Mouse (Mus musculus) limb, embryonic 13.5 days (tissue): Measurements from ENCODE around the gene Acot6. TPM values are rescaled to one million over a fixed set of nuclear protein-coding genes. Genes with fewer than 3 reads are reported as not detected.

ENCODE experiments used
- ATAC-seq: fragments of 200-750 bp; cut with Nextera tagmentation; 2 replicates; pipeline ENCODE4 v1.8.0; 2017; ENCODE audit warnings: low read depth, moderate number of reproducible peaks, moderate TSS enrichment; ENCODE audit not compliant: low FRiP score
- H3K27ac ChIP-seq: fragments of 300-500 bp; sonication (generic); 2 replicates; pipeline ENCODE4 v1.5.1; 2015; ENCODE audit warnings: inconsistent platforms, mild to moderate bottlenecking, moderate library complexity
- H3K27me3 ChIP-seq: fragments of 300-500 bp; sonication (generic); 2 replicates; pipeline ENCODE4 v1.6.1; 2015; ENCODE audit warnings: mild to moderate bottlenecking, inconsistent platforms
- H3K36me3 ChIP-seq: fragments of 300-500 bp; sonication (generic); 2 replicates; pipeline ENCODE4 v1.6.1; 2015; ENCODE audit warnings: inconsistent platforms, mild to moderate bottlenecking, moderate library complexity
- H3K4me1 ChIP-seq: fragments of 300-500 bp; sonication (generic); 2 replicates; pipeline ENCODE4 v1.6.1; 2015; ENCODE audit warnings: inconsistent platforms
- H3K4me2 ChIP-seq: fragments of 300-500 bp; sonication (generic); replicated peaks from 2 replicates; pipeline ENCODE4 v1.6.1; 2015; ENCODE audit warnings: inconsistent platforms, mild to moderate bottlenecking, moderate library complexity
- H3K4me3 ChIP-seq: fragments of 300-500 bp; sonication (generic); 2 replicates; pipeline ENCODE4 v1.5.1; 2015; ENCODE audit warnings: moderate library complexity, mild to moderate bottlenecking, inconsistent platforms
- H3K9ac ChIP-seq: fragments of 300-500 bp; sonication (generic); 2 replicates; pipeline ENCODE4 v1.6.1; 2015; ENCODE audit warnings: mild to moderate bottlenecking, inconsistent platforms
- H3K9me3 ChIP-seq: fragments of 300-500 bp; sonication (generic); 2 replicates; pipeline ENCODE4 v1.6.1; 2016; ENCODE audit warnings: inconsistent platforms
- WGBS: fragments of 180-500 bp; shearing (Covaris S2); methylation state at CpG from one replicate; pipeline ENCODE4 v1.1.7; 2015; 5-methylcytosine and 5-hydroxymethylcytosine counted together
- polyA plus RNA-seq: library from polyadenylated mRNA; unstranded; fragments of >200 nt; fragmentation: Nextera tagmentation; extraction: Ambion mirVana; gene quantifications from 2 replicates; pipeline ENCODE4 v1.2.1, GENCODE M21; 2015

The Acot6 gene
- polyA plus RNA-seq, 1 experiment from 2014 or later: 1.1 TPM

- Histone ChIP-seq H3K4me2 (no peak overlapping the region), H3K27ac (no peak overlapping the region), H3K9ac (no peak overlapping the region), H3K27me3 (no peaks in the 10 kb centered on the region), H3K4me1 (no peaks in the 10 kb centered on the region), H3K9me3 (no peaks in the 10 kb centered on the region), H3K4me3 (no peak overlapping the region), H3K36me3 (no peaks in the 10 kb centered on the region; the same call in 1 of the 2 replicates)
- no peak for ATAC-seq
- 82% methylated on average over 1 of the region's 1 CpGs for WGBS
Observed at GRCm38 (mm10) chr12:84107692-84108091, 7.2 kb downstream of the Acot6 start.

GRCm38 (mm10) chr12:84109924-84110323, 9.5 kb downstream of the Acot6 start:
- H3K27me3 ChIP-seq: no peaks in the 10 kb centered on the region
- no peak overlapping the region for H3K27ac ChIP-seq
- no peak for ATAC-seq
- no peak overlapping the region for H3K4me2 ChIP-seq
- H3K36me3 ChIP-seq: no peaks in the 10 kb centered on the region; the same call in 1 of the 2 replicates
- 69% methylated on average over 1 of the region's 1 CpGs for WGBS
- H3K9ac ChIP-seq: no peak overlapping the region
- no peaks in the 10 kb centered on the region for H3K9me3 ChIP-seq
- H3K4me3 ChIP-seq: no peak overlapping the region
- peaks cover 5% of the 10 kb centered on the region for H3K4me1 ChIP-seq

- Histone ChIP-seq H3K9me3 (no peaks in the 10 kb centered on the region), H3K36me3 (no peaks in the 10 kb centered on the region; the same call in 1 of the 2 replicates), H3K4me1 (peaks cover 9% of the 10 kb centered on the region), H3K27ac (no peak overlapping the region), H3K27me3 (no peaks in the 10 kb centered on the region), H3K4me2 (no peak overlapping the region), H3K4me3 (no peak overlapping the region), H3K9ac (no peak overlapping the region)
- WGBS: 97% methylated on average over 4 of the region's 4 CpGs
- no peak for ATAC-seq
Observed at GRCm38 (mm10) chr12:84110814-84111213, 10.4 kb downstream of the Acot6 start.

GRCm38 (mm10) chr12:84113676-84114075, 13.2 kb downstream of the Acot6 start:
- Histone ChIP-seq H3K27ac (no peak overlapping the region), H3K27me3 (no peaks in the 10 kb centered on the region), H3K9me3 (no peaks in the 10 kb centered on the region), H3K9ac (no peak overlapping the region), H3K36me3 (no peaks in the 10 kb centered on the region; the same call in 1 of the 2 replicates), H3K4me3 (peak overlapping the region; percentile 79), H3K4me2 (peak overlapping the region; percentile 82), H3K4me1 (peaks cover 9% of the 10 kb centered on the region)
- no peak for ATAC-seq
- 49% methylated on average over 6 of the region's 6 CpGs for WGBS

GRCm38 (mm10) chr12:84114153-84114994, 13.9 kb downstream of the Acot6 start, which contains the start of gene Dnal1:
Dnal1 (plus strand) TSS chr12:84114366.
- Histone ChIP-seq H3K27me3 (no peaks in the 10 kb centered on the region), H3K9me3 (no peaks in the 10 kb centered on the region), H3K4me3 (peak within 1 kb of the TSS; percentile 79), H3K9ac (peak within 1 kb of the TSS; percentile 76), H3K36me3 (no peaks in the 10 kb centered on the region), H3K4me2 (peak within 1 kb of the TSS; percentile 82), H3K4me1 (peaks cover 9% of the 10 kb centered on the region), H3K27ac (0 out of 2 replicates have a peak within 1 kb of the TSS, but pooled peaks have one; percentile 28)
- 3% methylated on average over 29 of the region's 35 CpGs for WGBS
- ATAC-seq: peak; percentile 98

GRCm38 (mm10) chr12:84119584-84119983, 19.1 kb downstream of the Acot6 start:
- Histone ChIP-seq H3K9ac (no peak overlapping the region), H3K4me2 (no peak overlapping the region), H3K27ac (no peak overlapping the region), H3K4me1 (peaks cover 8% of the 10 kb centered on the region), H3K27me3 (no peaks in the 10 kb centered on the region), H3K9me3 (no peaks in the 10 kb centered on the region), H3K36me3 (peaks cover 3% of the 10 kb centered on the region; the same call in 1 of the 2 replicates), H3K4me3 (no peak overlapping the region)
- WGBS: 95% methylated on average over 5 of the region's 5 CpGs
- no peak for ATAC-seq

- 83% methylated on average over 12 of the region's 12 CpGs for WGBS
- no peak for ATAC-seq
- no peak overlapping the region for H3K9ac ChIP-seq
- peaks cover 42% of the 10 kb centered on the region for H3K36me3 ChIP-seq
- H3K27me3 ChIP-seq: no peaks in the 10 kb centered on the region
- H3K27ac ChIP-seq: no peak overlapping the region
- H3K4me3 ChIP-seq: no peak overlapping the region
- no peaks in the 10 kb centered on the region for H3K4me1 ChIP-seq
- no peaks in the 10 kb centered on the region for H3K9me3 ChIP-seq
- no peak overlapping the region for H3K4me2 ChIP-seq
Observed at GRCm38 (mm10) chr12:84125892-84126291, 25.4 kb downstream of the Acot6 start.

- 82% methylated on average over 2 of the region's 2 CpGs for WGBS
- ATAC-seq: no peak
Observed at GRCm38 (mm10) chr12:84126899-84127298, 26.4 kb downstream of the Acot6 start.

GRCm38 (mm10) chr12:84128576-84128975, 28.1 kb downstream of the Acot6 start:
- 88% methylated on average over 6 of the region's 6 CpGs for WGBS
- Histone ChIP-seq H3K36me3 (peaks cover 50% of the 10 kb centered on the region), H3K9ac (no peak overlapping the region), H3K9me3 (no peaks in the 10 kb centered on the region), H3K4me3 (no peak overlapping the region), H3K27me3 (no peaks in the 10 kb centered on the region), H3K27ac (no peak overlapping the region), H3K4me1 (no peaks in the 10 kb centered on the region), H3K4me2 (no peak overlapping the region)
- ATAC-seq: no peak

More at GRCm38 (mm10) chr12:84126899-84127298, 26.4 kb downstream of the Acot6 start:
- no peak overlapping the region for H3K27ac ChIP-seq
- no peak overlapping the region for H3K4me3 ChIP-seq
- no peaks in the 10 kb centered on the region for H3K9me3 ChIP-seq
- H3K36me3 ChIP-seq: peaks cover 47% of the 10 kb centered on the region
- H3K9ac ChIP-seq: no peak overlapping the region
- H3K4me2 ChIP-seq: no peak overlapping the region
- no peaks in the 10 kb centered on the region for H3K27me3 ChIP-seq
- no peaks in the 10 kb centered on the region for H3K4me1 ChIP-seq

GRCm38 (mm10) chr12:84129931-84130330, 29.5 kb downstream of the Acot6 start:
- no peaks in the 10 kb centered on the region for H3K4me1 ChIP-seq
- H3K36me3 ChIP-seq: peaks cover 48% of the 10 kb centered on the region
- no peak overlapping the region for H3K4me3 ChIP-seq
- H3K4me2 ChIP-seq: no peak overlapping the region
- 92% methylated on average over 8 of the region's 8 CpGs for WGBS
- H3K27me3 ChIP-seq: no peaks in the 10 kb centered on the region
- H3K9me3 ChIP-seq: no peaks in the 10 kb centered on the region
- no peak for ATAC-seq
- H3K27ac ChIP-seq: no peak overlapping the region
- no peak overlapping the region for H3K9ac ChIP-seq

- H3K9me3 ChIP-seq: no peaks in the 10 kb centered on the region
- no peaks in the 10 kb centered on the region for H3K27me3 ChIP-seq
- no peaks in the 10 kb centered on the region for H3K4me1 ChIP-seq
- WGBS: 59% methylated on average over 3 of the region's 3 CpGs
- H3K36me3 ChIP-seq: peaks cover 60% of the 10 kb centered on the region
- H3K9ac ChIP-seq: no peak overlapping the region
- H3K27ac ChIP-seq: no peak overlapping the region
- H3K4me3 ChIP-seq: no peak overlapping the region
- H3K4me2 ChIP-seq: no peak overlapping the region
- ATAC-seq: no peak
Observed at GRCm38 (mm10) chr12:84132265-84132664, 31.8 kb downstream of the Acot6 start.

- ATAC-seq: no peak
- Histone ChIP-seq H3K4me2 (no peak overlapping the region), H3K4me3 (no peak overlapping the region), H3K4me1 (no peaks in the 10 kb centered on the region), H3K36me3 (peaks cover 46% of the 10 kb centered on the region), H3K9me3 (no peaks in the 10 kb centered on the region), H3K9ac (no peak overlapping the region), H3K27ac (no peak overlapping the region), H3K27me3 (no peaks in the 10 kb centered on the region)
- WGBS: 93% methylated on average over 7 of the region's 7 CpGs
Observed at GRCm38 (mm10) chr12:84137131-84137530, 36.7 kb downstream of the Acot6 start.
